Mouse (Mus musculus): ENCODE measurements around the gene Cd34.

DNA sequence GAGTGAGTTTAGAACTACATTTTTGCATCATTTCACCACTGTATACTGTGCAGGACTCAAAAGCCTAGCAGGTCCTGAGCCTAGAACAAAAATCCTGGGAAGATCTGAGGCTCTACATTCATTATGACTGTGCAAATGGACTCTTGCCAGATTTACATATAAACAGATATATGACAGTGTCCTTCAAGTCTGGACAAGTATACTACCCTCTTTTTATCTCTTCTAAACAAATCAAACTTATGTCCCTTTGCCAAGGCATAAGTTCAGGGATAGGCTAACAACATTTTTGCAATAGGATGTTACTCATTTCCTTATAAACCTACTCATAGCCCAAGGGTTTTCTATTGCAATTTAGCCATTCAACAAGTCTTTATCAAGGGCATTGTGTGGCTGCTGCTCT is 24.1 kb downstream of the Cd34 start:
- TF ChIP-seq MAX (IDR thresholded peaks at IDR 0.05) (no peak), CTCF (IDR thresholded peaks at IDR 0.05; ENCODE audit: control insufficient read depth, insufficient read depth, insufficient read length) (no peak)
